Mouse (Mus musculus): ENCODE results near the gene Gm13276. TPM values are rescaled to one million over a fixed set of nuclear protein-coding genes. Genes with fewer than 3 reads are reported as not detected.
"Not testable (repeated sequence)": the region's sequence is repeated elsewhere in the genome, so short reads cannot be mapped to it uniquely, and the experiment has no call there.

Gm13276 gene
- polyA plus RNA-seq, 1 experiment from 2014 or later = not detected

DNA sequence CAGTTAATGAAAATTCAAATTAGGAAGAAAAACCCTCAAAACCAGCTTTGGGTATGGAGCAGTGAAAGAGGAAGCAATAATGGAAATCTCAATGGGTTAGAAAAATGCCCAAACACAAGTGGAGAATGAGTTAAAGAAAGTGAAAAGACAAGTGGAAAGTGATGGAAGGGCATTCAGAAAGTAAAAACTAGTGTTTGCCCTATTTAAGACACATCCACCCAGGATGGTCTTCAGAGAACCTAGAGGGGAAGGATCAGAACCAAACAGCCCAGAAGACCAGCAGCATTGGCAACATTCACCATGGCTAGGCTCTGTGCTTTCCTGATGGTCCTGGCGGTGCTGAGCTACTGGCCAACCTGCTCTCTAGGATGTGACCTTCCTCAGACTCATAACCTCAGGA, 49.7 kb downstream of the Gm13276 start, which contains the start of gene Ifna5:
Ifna5 (plus strand) TSS at position 301 of the 400 bp plus-strand sequence.
- H3K9ac ChIP-seq (replicated peaks); H3K4me1 ChIP-seq (replicated peaks); ATAC-seq; H3K27me3 ChIP-seq; H3K9me3 ChIP-seq; H3K36me3 ChIP-seq; H3K4me3 ChIP-seq (replicated peaks); H3K27ac ChIP-seq; H3K4me2 ChIP-seq (replicated peaks): not testable (repeated sequence)
- 81% methylated on average over 1 of the region's 1 CpGs for WGBS

Other genes with a start within 250 kb of the Gm13276 start
- gene Ifna15, start 227.5 kb upstream of the Gm13276 start, polyA plus RNA-seq (2015; fragmentation: Nextera tagmentation; extraction: Ambion mirVana) = not detected in 2 replicates
- not detected in 2 replicates for gene Ifna14, start 213.9 kb upstream of the Gm13276 start, polyA plus RNA-seq (2015; fragmentation: Nextera tagmentation; extraction: Ambion mirVana)
- not detected in 2 replicates for gene Ifna9, start 193.3 kb upstream of the Gm13276 start, polyA plus RNA-seq (2015; fragmentation: Nextera tagmentation; extraction: Ambion mirVana)
- gene Ifna12, start 182.3 kb upstream of the Gm13276 start, polyA plus RNA-seq (2015; fragmentation: Nextera tagmentation; extraction: Ambion mirVana) = not detected in 2 replicates
- gene C87499, start 151.3 kb upstream of the Gm13276 start, polyA plus RNA-seq (2015; fragmentation: Nextera tagmentation; extraction: Ambion mirVana) = not detected in 2 replicates
- not detected in 2 replicates for gene Ifna13, start 141.2 kb upstream of the Gm13276 start, polyA plus RNA-seq (2015; fragmentation: Nextera tagmentation; extraction: Ambion mirVana)
- gene Ifna16, start 108.8 kb upstream of the Gm13276 start, polyA plus RNA-seq (2015; fragmentation: Nextera tagmentation; extraction: Ambion mirVana) = not detected in 2 replicates
- gene Ifna2, start 101.8 kb upstream of the Gm13276 start, polyA plus RNA-seq (2015; fragmentation: Nextera tagmentation; extraction: Ambion mirVana) = not detected in 2 replicates
- gene Ifnab, start 94.3 kb upstream of the Gm13276 start, polyA plus RNA-seq (2015; fragmentation: Nextera tagmentation; extraction: Ambion mirVana) = not detected in 2 replicates
- gene Gm26566, start 63.9 kb upstream of the Gm13276 start, polyA plus RNA-seq (2015; fragmentation: Nextera tagmentation; extraction: Ambion mirVana) = 1.6 and 1.7 TPM in 2 replicates
- 132 and 146 TPM in 2 replicates for gene Klhl9, start 63.2 kb upstream of the Gm13276 start, polyA plus RNA-seq (2015; fragmentation: Nextera tagmentation; extraction: Ambion mirVana)
- gene Gm13271, start 30.8 kb upstream of the Gm13276 start, polyA plus RNA-seq (2015; fragmentation: Nextera tagmentation; extraction: Ambion mirVana) = not detected in 2 replicates
- gene Gm13283, start 25.6 kb upstream of the Gm13276 start, polyA plus RNA-seq (2015; fragmentation: Nextera tagmentation; extraction: Ambion mirVana) = not detected in 2 replicates
- not detected in 2 replicates for gene Gm13290, start 11.9 kb upstream of the Gm13276 start, polyA plus RNA-seq (2015; fragmentation: Nextera tagmentation; extraction: Ambion mirVana)
- not detected in 2 replicates for gene Gm13289, start 8.8 kb upstream of the Gm13276 start, polyA plus RNA-seq (2015; fragmentation: Nextera tagmentation; extraction: Ambion mirVana)
- gene Gm13272, start 5.9 kb upstream of the Gm13276 start, polyA plus RNA-seq (2015; fragmentation: Nextera tagmentation; extraction: Ambion mirVana) = not detected in 2 replicates
- gene Ifnz, start 3.6 kb upstream of the Gm13276 start, polyA plus RNA-seq (2015; fragmentation: Nextera tagmentation; extraction: Ambion mirVana) = 0.22 TPM in 1 of 2 replicates, not detected in the other
- not detected in 2 replicates for gene Gm13277, start 2.9 kb downstream of the Gm13276 start, polyA plus RNA-seq (2015; fragmentation: Nextera tagmentation; extraction: Ambion mirVana)
- gene Gm13278, start 5.8 kb downstream of the Gm13276 start, polyA plus RNA-seq (2015; fragmentation: Nextera tagmentation; extraction: Ambion mirVana) = not detected in 2 replicates
- gene Gm13275, start 8.8 kb downstream of the Gm13276 start, polyA plus RNA-seq (2015; fragmentation: Nextera tagmentation; extraction: Ambion mirVana) = not detected in 2 replicates
- gene Gm13279, start 11.7 kb downstream of the Gm13276 start, polyA plus RNA-seq (2015; fragmentation: Nextera tagmentation; extraction: Ambion mirVana) = not detected in 2 replicates
- 0.19 and 0.28 TPM in 2 replicates for gene Gm13285, start 14.0 kb downstream of the Gm13276 start, polyA plus RNA-seq (2015; fragmentation: Nextera tagmentation; extraction: Ambion mirVana)
- gene Gm13287, start 17.5 kb downstream of the Gm13276 start, polyA plus RNA-seq (2015; fragmentation: Nextera tagmentation; extraction: Ambion mirVana) = not detected in 2 replicates
- not detected in 2 replicates for gene Gm13288, start 19.8 kb downstream of the Gm13276 start, polyA plus RNA-seq (2015; fragmentation: Nextera tagmentation; extraction: Ambion mirVana)
- gene Ifna7, start 30.5 kb downstream of the Gm13276 start, polyA plus RNA-seq (2015; fragmentation: Nextera tagmentation; extraction: Ambion mirVana) = not detected in 2 replicates
- not detected in 2 replicates for gene Ifna11, start 34.2 kb downstream of the Gm13276 start, polyA plus RNA-seq (2015; fragmentation: Nextera tagmentation; extraction: Ambion mirVana)
- not detected in 2 replicates for gene Ifna6, start 41.7 kb downstream of the Gm13276 start, polyA plus RNA-seq (2015; fragmentation: Nextera tagmentation; extraction: Ambion mirVana)
- gene Ifna5, start 49.8 kb downstream of the Gm13276 start, polyA plus RNA-seq (2015; fragmentation: Nextera tagmentation; extraction: Ambion mirVana) = not detected in 2 replicates
- gene Ifna4, start 56.2 kb downstream of the Gm13276 start, polyA plus RNA-seq (2015; fragmentation: Nextera tagmentation; extraction: Ambion mirVana) = not detected in 2 replicates
- not detected in 2 replicates for gene Ifna1, start 64.4 kb downstream of the Gm13276 start, polyA plus RNA-seq (2015; fragmentation: Nextera tagmentation; extraction: Ambion mirVana)
- gene Ifne, start 94.5 kb downstream of the Gm13276 start, polyA plus RNA-seq (2015; fragmentation: Nextera tagmentation; extraction: Ambion mirVana) = not detected in 2 replicates

Measured in midbrain, embryonic 13.5 days (tissue).